Mouse (Mus musculus): ENCODE data around the gene Cox7a1. TPM values are rescaled to one million over a fixed set of nuclear protein-coding genes. Genes with fewer than 3 reads are reported as not detected.

Gene Cox7a1
- total and polyA plus RNA-seq, 2 experiments from 2014 or later = 9.7 TPM; not detected in 1

- 97% methylated on average over 5 of the region's 5 CpGs for WGBS
- DNase-seq (ENCODE audit: low spot score) (no peak), ATAC-seq (no peak)
- Histone ChIP-seq H3K27ac (no peak overlapping the region), H3K36me3 (ENCODE audit: insufficient read depth, low read length) (peaks cover 47% of the 10 kb centered on the region), H3K4me2 (ENCODE audit: low read depth, low read length) (no peak overlapping the region), H3K27me3 (ENCODE audit: insufficient read depth, low read length) (no peaks in the 10 kb centered on the region), H3K4me1 (ENCODE audit: insufficient read depth, low read length) (peaks cover 6% of the 10 kb centered on the region; the same call in 1 of the 2 replicates), H3K9me3 (ENCODE audit: low read length) (peaks cover 14% of the 10 kb centered on the region), H3K4me3 (ENCODE audit: low read length) (no peak overlapping the region), H3K9ac (replicated peaks; ENCODE audit: low read length) (no peak overlapping the region)
- TF ChIP-seq CTCF (IDR thresholded peaks at IDR 0.05; ENCODE audit: low read depth) = 0 out of 2 replicates have a peak, but pooled peaks have one; percentile 16
Observed at GRCm38 (mm10) chr7:30163113-30163512, 20.8 kb upstream of the Cox7a1 start.

DNA sequence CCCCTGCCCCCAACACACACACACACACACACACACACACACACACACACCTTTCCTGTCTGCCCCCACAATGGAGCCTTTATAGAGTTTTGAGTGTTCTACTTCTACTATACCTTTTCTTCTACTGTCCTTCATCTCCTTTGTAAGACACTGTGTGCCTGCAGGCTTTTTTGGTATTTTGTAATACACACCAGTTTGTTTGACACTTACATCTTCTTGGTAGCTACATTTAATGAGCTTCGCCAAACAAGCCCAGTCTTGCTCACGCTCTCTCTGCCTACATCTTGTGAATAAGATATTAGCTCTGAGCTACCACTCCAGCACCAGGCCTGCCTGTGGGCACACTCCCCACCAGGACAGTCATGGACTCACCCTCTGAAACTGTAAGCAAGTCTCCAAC, 19.2 kb upstream of the Cox7a1 start:
- Histone ChIP-seq H3K4me3 (ENCODE audit: low read length) (no peak overlapping the region), H3K9ac (replicated peaks; ENCODE audit: low read length) (no peak overlapping the region), H3K27me3 (ENCODE audit: insufficient read depth, low read length) (no peaks in the 10 kb centered on the region), H3K27ac (no peak overlapping the region), H3K36me3 (ENCODE audit: insufficient read depth, low read length) (peaks cover 33% of the 10 kb centered on the region), H3K4me1 (ENCODE audit: insufficient read depth, low read length) (peaks cover 7% of the 10 kb centered on the region; the same call in 1 of the 2 replicates), H3K9me3 (ENCODE audit: low read length) (peaks cover 14% of the 10 kb centered on the region), H3K4me2 (ENCODE audit: low read depth, low read length) (no peak overlapping the region)
- no peak for DNase-seq (ENCODE audit: low spot score)
- TF ChIP-seq CTCF (IDR thresholded peaks at IDR 0.05; ENCODE audit: low read depth) = no peak
- ATAC-seq = no peak
- 97% methylated on average over 2 of the region's 2 CpGs for WGBS

GRCm38 (mm10) chr7:30168914-30169582, 14.9 kb upstream of the Cox7a1 start:
- DNase-seq (ENCODE audit: low spot score) = peak; percentile 75
- no peaks in the 10 kb centered on the region for H3K27me3 ChIP-seq (ENCODE audit: insufficient read depth, low read length)
- H3K4me1 ChIP-seq (ENCODE audit: insufficient read depth, low read length) = peaks cover 11% of the 10 kb centered on the region
- peak; percentile 49; the same call in 1 of the 2 replicates for ATAC-seq
- H3K9me3 ChIP-seq (ENCODE audit: low read length) = 0 out of 2 replicates have a peak, but pooled peaks cover under 1% of the 10 kb centered on the region
- no peaks in the 10 kb centered on the region; the same call in 1 of the 2 replicates for H3K36me3 ChIP-seq (ENCODE audit: insufficient read depth, low read length)
- no peak for TF ChIP-seq CTCF (IDR thresholded peaks at IDR 0.05; ENCODE audit: low read depth)
- 2% methylated on average over 21 of the region's 21 CpGs for WGBS
- H3K27ac ChIP-seq = peak overlapping the region; percentile 93
- peak overlapping the region; percentile 68 for H3K4me3 ChIP-seq (ENCODE audit: low read length)
- peak overlapping the region; percentile 67 for H3K4me2 ChIP-seq (ENCODE audit: low read depth, low read length)
- H3K9ac ChIP-seq (replicated peaks; ENCODE audit: low read length) = peak overlapping the region; percentile 80

GRCm38 (mm10) chr7:30169583-30170282, 14.2 kb upstream of the Cox7a1 start, which contains the start of gene Zfp146:
Gene Zfp146, minus strand, starts transcription at chr7:30169750.
- peak within 1 kb of the TSS; percentile 68 for H3K4me3 ChIP-seq (ENCODE audit: low read length)
- under 1% methylated on average over 36 of the region's 36 CpGs for WGBS
- DNase-seq (ENCODE audit: low spot score) (peak; percentile 98), ATAC-seq (peak; percentile 97)
- H3K27ac ChIP-seq = peak within 1 kb of the TSS; percentile 93
- TF ChIP-seq CTCF (IDR thresholded peaks at IDR 0.05; ENCODE audit: low read depth) = no peak
- peaks cover 11% of the 10 kb centered on the region for H3K4me1 ChIP-seq (ENCODE audit: insufficient read depth, low read length)
- H3K9ac ChIP-seq (replicated peaks; ENCODE audit: low read length) = peak within 1 kb of the TSS; percentile 80
- H3K9me3 ChIP-seq (ENCODE audit: low read length) = no peaks in the 10 kb centered on the region
- H3K4me2 ChIP-seq (ENCODE audit: low read depth, low read length) = peak within 1 kb of the TSS; percentile 67
- no peaks in the 10 kb centered on the region for H3K27me3 ChIP-seq (ENCODE audit: insufficient read depth, low read length)
- H3K36me3 ChIP-seq (ENCODE audit: insufficient read depth, low read length) = no peaks in the 10 kb centered on the region; the same call in 1 of the 2 replicates

DNA sequence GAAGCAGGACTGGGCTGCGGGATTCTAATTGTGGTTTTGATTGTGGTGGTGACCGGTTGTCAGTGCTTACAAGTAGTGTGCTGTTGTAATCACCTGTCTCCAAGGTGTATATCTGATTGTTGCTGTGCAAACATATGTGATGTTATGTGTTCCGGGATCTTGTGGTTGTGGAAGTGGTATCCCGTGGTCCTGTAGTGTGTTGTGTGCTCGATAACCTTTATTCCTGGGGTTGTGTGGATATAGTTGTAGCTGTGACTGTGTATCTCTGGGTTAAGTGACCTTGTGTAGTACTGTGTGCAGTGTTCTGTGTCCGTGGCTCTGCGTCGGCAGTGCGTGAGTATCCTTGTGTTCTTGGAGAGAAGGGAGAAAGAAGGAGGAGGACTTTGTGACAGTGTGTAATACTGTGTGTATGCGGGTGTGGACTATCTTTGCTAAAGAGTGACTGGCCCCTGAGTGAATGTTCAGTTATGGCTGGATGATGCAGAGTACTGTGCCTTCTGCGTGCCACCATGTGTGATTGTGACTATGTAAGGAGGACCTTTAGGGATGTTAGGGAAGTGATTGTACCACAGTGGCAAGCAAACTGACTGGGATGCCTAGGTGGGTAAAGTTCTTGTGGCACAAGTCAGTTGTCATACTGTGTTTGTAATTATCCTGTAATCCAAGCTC, 13.5 kb upstream of the Cox7a1 start:
- H3K27ac ChIP-seq = peak overlapping the region; percentile 93; the same call in 1 of the 2 replicates
- H3K4me2 ChIP-seq (ENCODE audit: low read depth, low read length) = peak overlapping the region; percentile 67
- peaks cover 11% of the 10 kb centered on the region for H3K4me1 ChIP-seq (ENCODE audit: insufficient read depth, low read length)
- TF ChIP-seq CTCF (IDR thresholded peaks at IDR 0.05; ENCODE audit: low read depth) = no peak
- H3K9me3 ChIP-seq (ENCODE audit: low read length) = no peaks in the 10 kb centered on the region
- DNase-seq (ENCODE audit: low spot score) (no peak), ATAC-seq (peak; percentile 46)
- H3K36me3 ChIP-seq (ENCODE audit: insufficient read depth, low read length) = no peaks in the 10 kb centered on the region
- H3K4me3 ChIP-seq (ENCODE audit: low read length) = peak overlapping the region; percentile 68
- no peaks in the 10 kb centered on the region for H3K27me3 ChIP-seq (ENCODE audit: insufficient read depth, low read length)
- 25% methylated on average over 11 of the region's 11 CpGs for WGBS
- peak overlapping the region; percentile 80 for H3K9ac ChIP-seq (replicated peaks; ENCODE audit: low read length)

GRCm38 (mm10) chr7:30176474-30176873, 7.5 kb upstream of the Cox7a1 start:
- DNase-seq (ENCODE audit: low spot score) = no peak
- no peak for ATAC-seq
- no peak overlapping the region for H3K4me2 ChIP-seq (ENCODE audit: low read depth, low read length)
- H3K4me3 ChIP-seq (ENCODE audit: low read length) = no peak overlapping the region
- H3K27me3 ChIP-seq (ENCODE audit: insufficient read depth, low read length) = no peaks in the 10 kb centered on the region
- no peaks in the 10 kb centered on the region for H3K4me1 ChIP-seq (ENCODE audit: insufficient read depth, low read length)
- TF ChIP-seq CTCF (IDR thresholded peaks at IDR 0.05; ENCODE audit: low read depth) = no peak
- H3K27ac ChIP-seq = no peak overlapping the region
- 83% methylated on average over 12 of the region's 12 CpGs for WGBS
- H3K9me3 ChIP-seq (ENCODE audit: low read length) = no peaks in the 10 kb centered on the region
- peaks cover 23% of the 10 kb centered on the region for H3K36me3 ChIP-seq (ENCODE audit: insufficient read depth, low read length)
- H3K9ac ChIP-seq (replicated peaks; ENCODE audit: low read length) = no peak overlapping the region

Measured in hindbrain, postnatal 0 days (tissue).